Mouse (Mus musculus) CH12.LX (cell line): ENCODE data around the gene Lamtor2. TPM values are rescaled to one million over a fixed set of nuclear protein-coding genes. Genes with fewer than 3 reads are reported as not detected.

Experiments used
- polyA plus RNA-seq: library from polyadenylated mRNA; unstranded; fragments of >175 nt; gene quantifications from 2 replicates; pipeline ENCODE4 v1.2.1, GENCODE M21; 2012; ENCODE audit warnings: low read depth; ENCODE audit not compliant: insufficient read length
- total RNA-seq, 2 experiments: library from RNA; depleted of rRNA; stranded (reverse); fragments of 300-350 nt in 1 of 2; fragments of >200 nt in 1 of 2; gene quantifications; 2 replicates each; pipeline ENCODE4 v1.2.3; 2012 to 2014

Gene Lamtor2
- total and polyA plus RNA-seq, 3 experiments = 44.0 to 96.6 (median 56.0) TPM

Other genes with a start within 250 kb of the Lamtor2 start
- gene Glmp, start 228.1 kb downstream of the Lamtor2 start, total RNA-seq (2012; rRNA removed) = 67.4 and 75.6 TPM in 2 replicates
- 37.8 and 42.7 TPM in 2 replicates for gene Glmp, start 228.1 kb downstream of the Lamtor2 start, total RNA-seq (2014; rRNA removed)
- 134 and 163 TPM in 2 replicates for gene Glmp, start 228.1 kb downstream of the Lamtor2 start, polyA plus RNA-seq
- 3.2 and 3.4 TPM in 2 replicates for gene Tmem79, start 216.9 kb downstream of the Lamtor2 start, total RNA-seq (2012; rRNA removed)
- gene Tmem79, start 216.9 kb downstream of the Lamtor2 start, total RNA-seq (2014; rRNA removed) = 1.0 and 1.6 TPM in 2 replicates
- gene Tmem79, start 216.9 kb downstream of the Lamtor2 start, polyA plus RNA-seq = 3.5 and 3.7 TPM in 2 replicates
- gene Smg5, start 216.8 kb downstream of the Lamtor2 start, total RNA-seq (2012; rRNA removed) = 58.3 and 65.9 TPM in 2 replicates
- gene Smg5, start 216.8 kb downstream of the Lamtor2 start, total RNA-seq (2014; rRNA removed) = 43.7 and 44.8 TPM in 2 replicates
- gene Smg5, start 216.8 kb downstream of the Lamtor2 start, polyA plus RNA-seq = 77.0 and 81.6 TPM in 2 replicates
- gene Paqr6, start 188.5 kb downstream of the Lamtor2 start, total RNA-seq (2012; rRNA removed) = 0.08 and 0.13 TPM in 2 replicates
- gene Paqr6, start 188.5 kb downstream of the Lamtor2 start, total RNA-seq (2014; rRNA removed) = not detected in 2 replicates
- gene Paqr6, start 188.5 kb downstream of the Lamtor2 start, polyA plus RNA-seq = 0.21 and 0.42 TPM in 2 replicates
- 0.59 and 1.0 TPM in 2 replicates for gene Bglap3, start 180.3 kb downstream of the Lamtor2 start, total RNA-seq (2012; rRNA removed)
- 1.7 and 2.7 TPM in 2 replicates for gene Bglap3, start 180.3 kb downstream of the Lamtor2 start, total RNA-seq (2014; rRNA removed)
- 2.0 and 2.1 TPM in 2 replicates for gene Bglap3, start 180.3 kb downstream of the Lamtor2 start, polyA plus RNA-seq
- not detected in 2 replicates for gene Bglap2, start 174.4 kb downstream of the Lamtor2 start, total RNA-seq (2012; rRNA removed)
- not detected in 2 replicates for gene Bglap2, start 174.4 kb downstream of the Lamtor2 start, total RNA-seq (2014; rRNA removed)
- not detected in 2 replicates for gene Bglap2, start 174.4 kb downstream of the Lamtor2 start, polyA plus RNA-seq
- gene Bglap, start 168.6 kb downstream of the Lamtor2 start, total RNA-seq (2012; rRNA removed) = not detected in 2 replicates
- not detected in 2 replicates for gene Bglap, start 168.6 kb downstream of the Lamtor2 start, total RNA-seq (2014; rRNA removed)
- gene Bglap, start 168.6 kb downstream of the Lamtor2 start, polyA plus RNA-seq = not detected in 2 replicates
- 99.1 and 99.9 TPM in 2 replicates for gene Pmf1, start 142.7 kb downstream of the Lamtor2 start, total RNA-seq (2012; rRNA removed)
- gene Pmf1, start 142.7 kb downstream of the Lamtor2 start, total RNA-seq (2014; rRNA removed) = 102 and 104 TPM in 2 replicates
- 135 and 144 TPM in 2 replicates for gene Pmf1, start 142.7 kb downstream of the Lamtor2 start, polyA plus RNA-seq
- gene Slc25a44, start 127.9 kb downstream of the Lamtor2 start, total RNA-seq (2012; rRNA removed) = 8.9 and 11.5 TPM in 2 replicates
- gene Slc25a44, start 127.9 kb downstream of the Lamtor2 start, total RNA-seq (2014; rRNA removed) = 12.9 and 13.2 TPM in 2 replicates
- 15.9 and 17.5 TPM in 2 replicates for gene Slc25a44, start 127.9 kb downstream of the Lamtor2 start, polyA plus RNA-seq
- 4.5 and 4.7 TPM in 2 replicates for gene Sema4a, start 91.9 kb downstream of the Lamtor2 start, total RNA-seq (2012; rRNA removed)
- 2.3 and 3.5 TPM in 2 replicates for gene Sema4a, start 91.9 kb downstream of the Lamtor2 start, total RNA-seq (2014; rRNA removed)
- 7.1 and 7.9 TPM in 2 replicates for gene Sema4a, start 91.9 kb downstream of the Lamtor2 start, polyA plus RNA-seq
- 60.7 and 67.7 TPM in 2 replicates for gene Lmna, start 43.1 kb downstream of the Lamtor2 start, total RNA-seq (2012; rRNA removed)
- gene Lmna, start 43.1 kb downstream of the Lamtor2 start, total RNA-seq (2014; rRNA removed) = 16.1 and 19.8 TPM in 2 replicates
- 17.2 and 21.5 TPM in 2 replicates for gene Lmna, start 43.1 kb downstream of the Lamtor2 start, polyA plus RNA-seq
- 3.4 and 4.9 TPM in 2 replicates for gene Mex3a, start 20.7 kb downstream of the Lamtor2 start, total RNA-seq (2012; rRNA removed)
- 0.86 and 1.1 TPM in 2 replicates for gene Mex3a, start 20.7 kb downstream of the Lamtor2 start, total RNA-seq (2014; rRNA removed)
- 2.0 and 2.5 TPM in 2 replicates for gene Mex3a, start 20.7 kb downstream of the Lamtor2 start, polyA plus RNA-seq
- 4.1 and 7.1 TPM in 2 replicates for gene Rab25, start 4.8 kb downstream of the Lamtor2 start, total RNA-seq (2012; rRNA removed)
- 0.76 and 0.79 TPM in 2 replicates for gene Rab25, start 4.8 kb downstream of the Lamtor2 start, total RNA-seq (2014; rRNA removed)
- gene Rab25, start 4.8 kb downstream of the Lamtor2 start, polyA plus RNA-seq = 1.8 and 2.0 TPM in 2 replicates
- gene Ubqln4, start 684 bp upstream of the Lamtor2 start, total RNA-seq (2012; rRNA removed) = 39.6 and 47.3 TPM in 2 replicates
- 22.4 and 22.8 TPM in 2 replicates for gene Ubqln4, start 684 bp upstream of the Lamtor2 start, total RNA-seq (2014; rRNA removed)
- 55.7 and 62.2 TPM in 2 replicates for gene Ubqln4, start 684 bp upstream of the Lamtor2 start, polyA plus RNA-seq
- gene Ssr2, start 22.8 kb upstream of the Lamtor2 start, total RNA-seq (2012; rRNA removed) = 364 and 435 TPM in 2 replicates
- gene Ssr2, start 22.8 kb upstream of the Lamtor2 start, total RNA-seq (2014; rRNA removed) = 325 and 377 TPM in 2 replicates
- 307 and 346 TPM in 2 replicates for gene Ssr2, start 22.8 kb upstream of the Lamtor2 start, polyA plus RNA-seq
- gene Arhgef2, start 52.9 kb upstream of the Lamtor2 start, total RNA-seq (2012; rRNA removed) = 40.0 and 43.9 TPM in 2 replicates
- gene Arhgef2, start 52.9 kb upstream of the Lamtor2 start, total RNA-seq (2014; rRNA removed) = 15.0 and 18.5 TPM in 2 replicates
- gene Arhgef2, start 52.9 kb upstream of the Lamtor2 start, polyA plus RNA-seq = 31.4 and 43.1 TPM in 2 replicates
- gene Rxfp4, start 100.1 kb upstream of the Lamtor2 start, total RNA-seq (2012; rRNA removed) = 0.08 TPM in 1 of 2 replicates, not detected in the other
- not detected in 2 replicates for gene Rxfp4, start 100.1 kb upstream of the Lamtor2 start, total RNA-seq (2014; rRNA removed)
- gene Rxfp4, start 100.1 kb upstream of the Lamtor2 start, polyA plus RNA-seq = not detected in 2 replicates
- gene Khdc4, start 132.7 kb upstream of the Lamtor2 start, total RNA-seq (2012; rRNA removed) = 35.2 and 40.2 TPM in 2 replicates
- gene Khdc4, start 132.7 kb upstream of the Lamtor2 start, total RNA-seq (2014; rRNA removed) = 56.6 and 58.6 TPM in 2 replicates
- 53.6 TPM in 2 replicates for gene Khdc4, start 132.7 kb upstream of the Lamtor2 start, polyA plus RNA-seq
- 21.4 and 23.7 TPM in 2 replicates for gene Rit1, start 163.8 kb upstream of the Lamtor2 start, total RNA-seq (2012; rRNA removed)
- gene Rit1, start 163.8 kb upstream of the Lamtor2 start, total RNA-seq (2014; rRNA removed) = 28.7 and 29.1 TPM in 2 replicates
- 18.4 and 20.6 TPM in 2 replicates for gene Rit1, start 163.8 kb upstream of the Lamtor2 start, polyA plus RNA-seq
- gene Syt11, start 222.1 kb upstream of the Lamtor2 start, total RNA-seq (2012; rRNA removed) = 3.8 and 4.5 TPM in 2 replicates
- 5.4 and 5.7 TPM in 2 replicates for gene Syt11, start 222.1 kb upstream of the Lamtor2 start, total RNA-seq (2014; rRNA removed)
- gene Syt11, start 222.1 kb upstream of the Lamtor2 start, polyA plus RNA-seq = 8.2 and 8.8 TPM in 2 replicates